Mouse (Mus musculus): ENCODE data around the gene Prickle1.

DNA sequence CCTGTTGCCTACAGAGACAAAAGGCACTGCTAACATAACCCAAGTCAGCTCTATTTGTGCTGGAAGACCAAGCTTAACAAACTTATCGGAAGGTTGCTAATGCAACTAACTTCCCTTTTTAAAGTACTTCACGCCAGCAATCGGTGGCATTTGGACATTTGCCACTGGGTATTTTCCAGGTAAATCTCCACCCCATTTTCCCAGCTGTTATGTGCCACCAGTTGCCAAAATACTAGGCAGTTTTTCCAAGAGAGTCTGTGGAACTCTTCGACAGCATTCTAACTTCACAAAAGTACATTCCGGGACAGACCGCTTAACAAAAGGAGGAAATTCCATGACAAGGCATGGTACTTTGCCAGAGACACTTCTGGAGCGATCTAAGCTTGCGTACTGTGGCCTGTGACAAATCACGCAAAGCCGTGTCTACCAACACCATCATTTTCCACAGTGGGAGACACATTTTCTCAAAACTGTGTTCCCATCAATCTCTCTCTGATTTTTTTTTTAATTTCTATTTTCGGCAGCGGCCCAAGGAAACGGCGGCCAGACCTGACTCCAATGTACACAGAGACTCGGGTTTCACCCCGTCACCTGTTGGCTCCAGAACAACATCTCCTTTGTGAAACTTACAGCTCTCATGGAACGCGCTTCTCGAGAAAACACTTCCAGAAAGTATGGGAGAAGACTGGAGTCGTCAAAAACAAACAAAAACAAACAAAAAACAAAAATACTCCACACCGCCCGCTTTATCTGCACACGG is 77.4 kb downstream of the Prickle1 start:
- TF ChIP-seq POLR2A (IDR thresholded peaks at IDR 0.05; ENCODE audit: low read depth, low read length) (no peak), CTCF (conservative IDR thresholded peaks at IDR 0.05; ENCODE audit: insufficient read depth, insufficient read length, low read depth, low read length) (no peak)
